Comparison of ENCODE assay signal across 28 mouse cellular contexts in the genomic region with DNA sequence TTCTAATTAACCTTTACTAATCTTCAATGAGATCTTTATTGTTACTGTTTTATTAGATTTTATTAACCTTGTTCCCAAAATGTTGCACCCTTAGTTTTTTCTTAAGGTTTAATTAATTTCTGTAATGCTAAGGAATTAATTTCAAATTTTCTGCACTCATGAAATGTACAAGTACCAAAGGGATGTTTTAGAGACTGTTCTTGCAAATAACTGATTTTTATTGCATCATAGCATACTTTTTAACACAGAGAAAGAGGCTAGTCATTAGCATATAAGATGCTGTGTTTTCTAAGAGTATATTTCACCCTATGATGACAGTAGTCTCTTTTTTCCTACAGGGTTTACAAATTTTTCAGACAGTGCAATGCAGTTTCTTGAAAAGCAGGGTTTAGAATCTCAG.
"Had no signal": no experiment of that assay in that cellular context is flagged by ENCODE, and none has a peak within 500 bp of the region (broad histone marks: within the 10 kb centered on the region; RNA-seq: fewer than 3 reads in every experiment).

No protein-coding gene starts in this region.

- H3K27me3 ChIP-seq: embryonic facial prominence, embryonic 12.5 days; embryonic facial prominence, embryonic 13.5 days; embryonic facial prominence, embryonic 15.5 days; forebrain, embryonic 12.5 days; forebrain, embryonic 13.5 days; forebrain, embryonic 15.5 days had no signal

- ATAC-seq: forebrain, embryonic 13.5 days; forebrain, embryonic 14.5 days; forebrain, embryonic 15.5 days; forebrain, embryonic 16.5 days; forebrain, postnatal 0 days had no signal

- DNase-seq: cerebellum, adult 2 months; cerebellum, adult 8-10 months; cerebellum, adult 9-10 months; cerebellum, adult 9-11 months; cerebellum, postnatal 10 days; cerebellum, postnatal 14 days; cerebellum, postnatal 25 days; cerebellum, postnatal 36 days; embryo, embryonic 11 days; forebrain, postnatal 0 days; gastrocnemius, adult 2 months; gastrocnemius, postnatal 10 days; gastrocnemius, postnatal 14 days; gastrocnemius, postnatal 25 days; gastrocnemius, postnatal 36 days; heart, adult 11 months; heart, adult 18-20 months had no signal

- H3K9ac ChIP-seq: embryonic facial prominence, embryonic 12.5 days; embryonic facial prominence, embryonic 13.5 days; embryonic facial prominence, embryonic 15.5 days; forebrain, embryonic 12.5 days; forebrain, embryonic 13.5 days; forebrain, embryonic 15.5 days; forebrain, postnatal 0 days had no signal

- H3K27ac ChIP-seq: embryonic facial prominence, embryonic 10.5 days; embryonic facial prominence, embryonic 12.5 days; embryonic facial prominence, embryonic 13.5 days; embryonic facial prominence, embryonic 15.5 days; forebrain, embryonic 10.5 days; forebrain, embryonic 12.5 days; forebrain, embryonic 13.5 days; forebrain, embryonic 15.5 days; gastrocnemius, adult 2 months had no signal

- H3K4me3 ChIP-seq: embryonic facial prominence, embryonic 10.5 days; embryonic facial prominence, embryonic 12.5 days; embryonic facial prominence, embryonic 13.5 days; embryonic facial prominence, embryonic 15.5 days; erythroblast, embryonic 14.5 days; forebrain, embryonic 10.5 days; forebrain, embryonic 12.5 days; forebrain, embryonic 13.5 days; forebrain, embryonic 15.5 days; gastrocnemius, adult 2 months had no signal

- H3K4me2 ChIP-seq: embryonic facial prominence, embryonic 12.5 days; embryonic facial prominence, embryonic 13.5 days; embryonic facial prominence, embryonic 15.5 days; forebrain, embryonic 12.5 days; forebrain, embryonic 13.5 days; forebrain, embryonic 15.5 days had no signal

- H3K4me1 ChIP-seq: embryonic facial prominence, embryonic 12.5 days; embryonic facial prominence, embryonic 13.5 days; embryonic facial prominence, embryonic 15.5 days had no signal

- H3K9me3 ChIP-seq: embryonic facial prominence, embryonic 10.5 days; embryonic facial prominence, embryonic 12.5 days; embryonic facial prominence, embryonic 13.5 days; embryonic facial prominence, embryonic 15.5 days; forebrain, embryonic 10.5 days; forebrain, embryonic 12.5 days; forebrain, embryonic 15.5 days had no signal
